Mouse (Mus musculus): Measurements from ENCODE around the gene Ccdc69. TPM values are rescaled to one million over a fixed set of nuclear protein-coding genes. Genes with fewer than 3 reads are reported as not detected.
"Not testable (repeated sequence)": the region's sequence is repeated elsewhere in the genome, so short reads cannot be mapped to it uniquely, and the experiment has no call there.

Ccdc69 gene
- polyA plus RNA-seq (2015; fragmentation: Nextera tagmentation; extraction: Ambion mirVana), result 0.27 and 0.41 TPM in 2 replicates

- H3K4me2 ChIP-seq, result peak within 1 kb of the TSS; percentile 95
- H3K4me3 ChIP-seq, result peak within 1 kb of the TSS; percentile 49
- no peaks in the 10 kb centered on the region for H3K9me3 ChIP-seq
- H3K9ac ChIP-seq, result peak within 1 kb of the TSS; percentile 70
- H3K27me3 ChIP-seq, result peaks cover 24% of the 10 kb centered on the region
- peaks cover 16% of the 10 kb centered on the region for H3K4me1 ChIP-seq
- ATAC-seq (ENCODE audit: insufficient number of reproducible peaks, insufficient read depth, low FRiP score, low TSS enrichment, low read depth), result 0 out of 2 replicates have a peak, but pooled peaks have one; percentile 37
- no peak within 1 kb of the TSS for H3K27ac ChIP-seq
- no peaks in the 10 kb centered on the region for H3K36me3 ChIP-seq
- WGBS, result 1% methylated on average over 50 of the region's 50 CpGs
Measured at GRCm38 (mm10) chr11:55077331-55078231, at the start of gene Ccdc69. Gene Ccdc69, minus strand, starts transcription at chr11:55078131.

DNA sequence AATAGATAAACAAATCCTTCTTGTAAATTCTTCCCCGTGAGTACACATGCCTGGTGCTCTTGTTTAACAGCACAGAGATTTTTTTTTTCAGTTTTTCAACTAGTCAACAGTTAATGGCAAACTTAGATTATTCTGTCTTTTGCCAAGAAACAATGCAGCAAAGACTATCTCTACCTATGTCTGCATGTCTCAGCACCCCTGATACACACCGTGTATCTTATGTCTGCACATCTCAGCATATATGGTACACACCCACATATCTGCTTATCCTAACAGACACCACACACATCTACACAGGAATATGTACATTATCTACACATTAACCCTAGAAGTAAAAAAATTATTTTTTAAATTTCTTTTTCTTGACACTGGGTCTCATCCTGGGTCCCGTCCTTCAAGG lies 48.7 kb upstream of the Ccdc69 start:
- H3K4me1 ChIP-seq, result no peaks in the 10 kb centered on the region

DNA sequence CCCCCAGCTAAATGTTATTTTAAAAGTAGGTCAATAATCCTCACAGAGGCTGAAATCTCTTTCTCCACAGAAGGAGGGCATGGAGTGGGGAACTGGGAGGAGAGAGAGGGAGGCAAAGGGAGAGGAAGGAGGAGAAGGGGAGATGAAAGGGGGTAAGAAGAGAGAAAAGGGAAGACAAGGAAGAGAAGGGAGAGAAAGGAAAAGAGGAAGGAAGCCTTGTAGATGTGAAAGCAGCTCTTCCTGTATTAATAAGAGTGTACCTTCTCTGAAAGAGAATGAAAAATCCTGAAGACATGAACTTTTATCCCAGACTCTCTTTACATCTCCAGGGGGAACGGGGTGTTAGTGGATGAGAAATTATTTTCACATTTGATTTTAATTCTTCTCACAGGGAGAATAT lies 43.5 kb upstream of the Ccdc69 start:
- no peaks in the 10 kb centered on the region for H3K36me3 ChIP-seq
- no peak overlapping the region for H3K9ac ChIP-seq
- H3K9me3 ChIP-seq, result no peaks in the 10 kb centered on the region
- no peak overlapping the region for H3K27ac ChIP-seq
- no peak for ATAC-seq (ENCODE audit: insufficient number of reproducible peaks, insufficient read depth, low FRiP score, low TSS enrichment, low read depth)
- no peak overlapping the region for H3K4me3 ChIP-seq
- no peak overlapping the region for H3K4me2 ChIP-seq
- WGBS, result 85% methylated on average over 1 of the region's 1 CpGs
- H3K27me3 ChIP-seq, result no peaks in the 10 kb centered on the region
- H3K4me1 ChIP-seq, result no peaks in the 10 kb centered on the region

More for the DNA sequence above, 48.7 kb upstream of the Ccdc69 start:
- ATAC-seq (ENCODE audit: insufficient number of reproducible peaks, insufficient read depth, low FRiP score, low TSS enrichment, low read depth), result no peak
- Histone ChIP-seq H3K4me2 (no peak overlapping the region), H3K9ac (no peak overlapping the region), H3K27ac (no peak overlapping the region), H3K36me3 (no peaks in the 10 kb centered on the region), H3K9me3 (no peaks in the 10 kb centered on the region), H3K4me3 (no peak overlapping the region), H3K27me3 (no peaks in the 10 kb centered on the region)
- whole genome bisulfite sequencing, result 78% methylated on average over 3 of the region's 3 CpGs

GRCm38 (mm10) chr11:55120821-55121271 lies 42.9 kb upstream of the Ccdc69 start:
- Histone ChIP-seq H3K27ac (no peak overlapping the region), H3K9ac (no peak overlapping the region)
- 75% methylated on average over 8 of the region's 8 CpGs for WGBS

DNA sequence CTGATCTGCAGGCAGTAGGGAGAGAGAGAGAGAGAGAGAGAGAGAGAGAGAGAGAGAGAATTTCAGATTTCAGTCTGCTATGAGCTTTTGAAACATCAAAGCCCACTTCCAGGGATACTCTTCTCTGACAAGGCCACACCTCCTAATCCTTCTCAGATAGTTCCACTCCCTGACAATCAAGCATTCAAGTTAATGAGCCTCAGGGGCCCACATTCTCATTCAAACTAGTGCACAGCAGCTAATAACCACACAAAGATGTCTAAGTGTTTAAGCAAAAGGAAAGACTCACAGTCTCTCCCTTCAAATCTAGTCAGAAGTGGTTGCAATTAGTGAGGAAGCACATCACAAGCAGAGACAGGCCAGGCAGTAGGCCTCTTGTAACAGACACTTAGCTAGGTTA lies 42.3 kb upstream of the Ccdc69 start:
- Histone ChIP-seq H3K9me3 (no peaks in the 10 kb centered on the region), H3K27me3 (no peaks in the 10 kb centered on the region), H3K4me2 (no peak overlapping the region), H3K9ac (no peak overlapping the region), H3K4me3 (no peak overlapping the region), H3K36me3 (no peaks in the 10 kb centered on the region), H3K27ac (no peak overlapping the region), H3K4me1 (no peaks in the 10 kb centered on the region)
- no peak for ATAC-seq (ENCODE audit: insufficient number of reproducible peaks, insufficient read depth, low FRiP score, low TSS enrichment, low read depth)

More at GRCm38 (mm10) chr11:55120821-55121271, 42.9 kb upstream of the Ccdc69 start:
- Histone ChIP-seq H3K9me3 (no peaks in the 10 kb centered on the region), H3K4me1 (no peaks in the 10 kb centered on the region), H3K27me3 (no peaks in the 10 kb centered on the region), H3K4me2 (no peak overlapping the region), H3K4me3 (no peak overlapping the region), H3K36me3 (no peaks in the 10 kb centered on the region)
- ATAC-seq (ENCODE audit: insufficient number of reproducible peaks, insufficient read depth, low FRiP score, low TSS enrichment, low read depth), result no peak

DNA sequence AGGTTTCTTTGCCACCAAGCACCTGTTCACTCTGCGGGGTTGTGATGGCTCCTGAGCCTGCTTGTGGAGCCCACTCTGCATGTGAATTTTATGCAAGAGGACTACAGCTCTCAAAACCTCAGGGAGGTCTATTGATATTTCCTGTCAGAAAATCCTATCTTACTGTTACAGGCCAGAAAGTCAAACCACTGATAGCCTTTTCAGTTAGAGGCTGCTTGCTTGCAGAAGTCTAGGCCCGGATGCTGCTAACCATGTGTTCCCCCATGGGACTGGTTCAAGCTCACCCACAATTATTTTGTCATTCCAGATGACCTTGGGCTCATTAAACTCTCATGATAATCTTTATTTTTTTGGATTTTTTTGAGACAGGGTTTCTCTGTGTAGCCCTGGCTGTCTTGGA lies 39.1 kb upstream of the Ccdc69 start:
- Histone ChIP-seq H3K9me3 (no peaks in the 10 kb centered on the region), H3K9ac (no peak overlapping the region), H3K36me3 (no peaks in the 10 kb centered on the region), H3K4me3 (no peak overlapping the region), H3K4me1 (no peaks in the 10 kb centered on the region), H3K27me3 (no peaks in the 10 kb centered on the region), H3K4me2 (no peak overlapping the region), H3K27ac (no peak overlapping the region)
- WGBS, result 85% methylated on average over 2 of the region's 2 CpGs
- ATAC-seq (ENCODE audit: insufficient number of reproducible peaks, insufficient read depth, low FRiP score, low TSS enrichment, low read depth), result no peak

DNA sequence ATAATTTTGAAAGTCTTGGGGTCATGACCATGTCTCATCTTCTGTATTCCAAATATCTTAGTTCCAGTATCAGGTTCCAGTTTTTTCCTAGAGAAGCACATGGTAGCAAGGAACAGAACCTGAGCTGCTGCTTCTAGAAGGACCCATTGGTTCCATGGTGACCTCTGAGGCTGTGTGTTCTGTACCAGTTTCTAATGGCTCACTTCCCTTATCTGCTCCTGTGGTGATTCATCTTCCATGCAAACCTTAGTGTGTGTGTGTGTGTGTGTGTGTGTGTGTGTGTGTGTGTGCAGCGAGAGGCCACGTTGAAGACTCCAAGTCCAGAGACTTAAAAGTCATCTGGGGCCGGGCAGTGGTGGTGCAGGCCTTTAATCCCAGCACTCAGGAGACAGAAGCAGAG lies 38.1 kb upstream of the Ccdc69 start:
- H3K27ac ChIP-seq, result no peak overlapping the region
- no peak overlapping the region for H3K9ac ChIP-seq
- no peak for ATAC-seq (ENCODE audit: insufficient number of reproducible peaks, insufficient read depth, low FRiP score, low TSS enrichment, low read depth)
- no peaks in the 10 kb centered on the region for H3K27me3 ChIP-seq
- no peaks in the 10 kb centered on the region for H3K4me1 ChIP-seq
- WGBS, result 89% methylated on average over 3 of the region's 3 CpGs
- no peak overlapping the region for H3K4me2 ChIP-seq
- no peaks in the 10 kb centered on the region for H3K9me3 ChIP-seq
- H3K4me3 ChIP-seq, result no peak overlapping the region
- H3K36me3 ChIP-seq, result no peaks in the 10 kb centered on the region

DNA sequence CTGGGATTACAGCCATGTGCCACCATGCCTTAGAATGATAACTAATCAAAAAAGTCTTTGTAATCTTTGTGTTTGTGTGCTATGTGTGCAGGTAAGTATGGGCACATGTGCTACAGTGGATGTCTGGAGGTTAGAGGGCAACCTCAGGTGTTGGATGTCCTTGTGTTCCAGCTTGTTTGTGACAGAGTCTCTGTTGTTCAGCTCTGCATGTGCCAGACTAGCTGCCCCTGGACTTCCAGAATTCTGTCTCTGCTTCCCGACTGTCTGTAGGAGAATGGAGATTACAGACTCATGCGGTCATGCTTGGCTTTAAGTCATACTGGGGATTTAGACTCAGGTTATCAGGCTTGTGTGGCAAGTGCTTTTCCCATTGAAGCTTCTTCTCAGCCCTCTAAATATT lies 36.4 kb upstream of the Ccdc69 start:
- Histone ChIP-seq H3K27ac (no peak overlapping the region), H3K4me2 (no peak overlapping the region), H3K4me3 (no peak overlapping the region), H3K36me3 (no peaks in the 10 kb centered on the region), H3K4me1 (no peaks in the 10 kb centered on the region), H3K9me3 (no peaks in the 10 kb centered on the region), H3K9ac (no peak overlapping the region), H3K27me3 (no peaks in the 10 kb centered on the region)
- no peak for ATAC-seq (ENCODE audit: insufficient number of reproducible peaks, insufficient read depth, low FRiP score, low TSS enrichment, low read depth)
- WGBS, result 70% methylated on average over 2 of the region's 2 CpGs

DNA sequence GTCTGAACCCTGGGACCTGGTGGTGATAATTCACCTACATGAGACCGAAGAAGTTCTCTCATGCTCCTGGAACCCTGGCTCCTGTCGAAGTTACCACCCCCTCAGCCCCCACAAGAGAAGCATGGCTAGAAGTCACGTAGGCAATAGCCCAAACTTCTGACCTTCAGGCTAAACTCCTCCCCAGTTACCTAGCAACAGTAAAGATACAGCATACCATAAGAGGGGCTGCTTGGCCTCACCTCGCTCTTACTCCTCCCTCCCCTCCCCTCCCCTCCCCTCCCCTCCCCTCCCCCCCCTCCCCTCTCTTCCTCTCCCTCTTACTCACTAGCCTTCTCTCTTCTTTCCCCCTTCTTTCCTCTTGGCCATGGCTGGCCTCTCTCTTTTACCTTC lies 35.9 kb upstream of the Ccdc69 start:
- not testable (repeated sequence) for H3K36me3 ChIP-seq; H3K9me3 ChIP-seq; H3K4me1 ChIP-seq; ATAC-seq (ENCODE audit: insufficient number of reproducible peaks, insufficient read depth, low FRiP score, low TSS enrichment, low read depth); H3K27me3 ChIP-seq; H3K9ac ChIP-seq; H3K4me2 ChIP-seq; H3K4me3 ChIP-seq; H3K27ac ChIP-seq
- WGBS, result 36% methylated on average over 4 of the region's 4 CpGs

GRCm38 (mm10) chr11:55113209-55113860 lies 35.4 kb upstream of the Ccdc69 start:
- H3K4me3 ChIP-seq, result no peak overlapping the region
- ATAC-seq (ENCODE audit: insufficient number of reproducible peaks, insufficient read depth, low FRiP score, low TSS enrichment, low read depth), result no peak
- WGBS, result 57% methylated on average over 7 of the region's 7 CpGs

GRCm38 (mm10) chr11:55110566-55111169 lies 32.7 kb upstream of the Ccdc69 start:
- Histone ChIP-seq H3K4me1 (no peaks in the 10 kb centered on the region), H3K36me3 (peaks cover 3% of the 10 kb centered on the region), H3K9me3 (no peaks in the 10 kb centered on the region), H3K9ac (no peak overlapping the region), H3K27ac (no peak overlapping the region), H3K27me3 (no peaks in the 10 kb centered on the region), H3K4me3 (no peak overlapping the region), H3K4me2 (no peak overlapping the region)
- 81% methylated on average over 7 of the region's 7 CpGs for WGBS
- no peak for ATAC-seq (ENCODE audit: insufficient number of reproducible peaks, insufficient read depth, low FRiP score, low TSS enrichment, low read depth)

More at GRCm38 (mm10) chr11:55113209-55113860, 35.4 kb upstream of the Ccdc69 start:
- H3K4me2 ChIP-seq, result no peak overlapping the region
- H3K4me1 ChIP-seq, result no peaks in the 10 kb centered on the region
- no peaks in the 10 kb centered on the region for H3K36me3 ChIP-seq
- no peaks in the 10 kb centered on the region for H3K27me3 ChIP-seq
- no peak overlapping the region for H3K27ac ChIP-seq
- H3K9me3 ChIP-seq, result no peaks in the 10 kb centered on the region
- H3K9ac ChIP-seq, result no peak overlapping the region
